Mouse (Mus musculus) mammary gland, adult 2 months (tissue): ENCODE measurements around the gene Dmrt3. TPM values are rescaled to one million over a fixed set of nuclear protein-coding genes. Genes with fewer than 3 reads are reported as not detected.

Source experiments
- polyA plus RNA-seq: library from polyadenylated mRNA; depleted of rRNA; stranded (reverse); fragments of >200 nt; gene quantifications from 2 replicates; pipeline ENCODE4 v1.2.3, GENCODE M21; 2012; ENCODE audit warnings: low replicate concordance; rRNA removed

Dmrt3 gene
- not detected in 2 replicates for polyA plus RNA-seq

GRCm38 (mm10) chr19:25610015-25610410, at the start of gene Dmrt3:
TSS of gene Dmrt3 (plus strand) at chr19:25610301.

DNA sequence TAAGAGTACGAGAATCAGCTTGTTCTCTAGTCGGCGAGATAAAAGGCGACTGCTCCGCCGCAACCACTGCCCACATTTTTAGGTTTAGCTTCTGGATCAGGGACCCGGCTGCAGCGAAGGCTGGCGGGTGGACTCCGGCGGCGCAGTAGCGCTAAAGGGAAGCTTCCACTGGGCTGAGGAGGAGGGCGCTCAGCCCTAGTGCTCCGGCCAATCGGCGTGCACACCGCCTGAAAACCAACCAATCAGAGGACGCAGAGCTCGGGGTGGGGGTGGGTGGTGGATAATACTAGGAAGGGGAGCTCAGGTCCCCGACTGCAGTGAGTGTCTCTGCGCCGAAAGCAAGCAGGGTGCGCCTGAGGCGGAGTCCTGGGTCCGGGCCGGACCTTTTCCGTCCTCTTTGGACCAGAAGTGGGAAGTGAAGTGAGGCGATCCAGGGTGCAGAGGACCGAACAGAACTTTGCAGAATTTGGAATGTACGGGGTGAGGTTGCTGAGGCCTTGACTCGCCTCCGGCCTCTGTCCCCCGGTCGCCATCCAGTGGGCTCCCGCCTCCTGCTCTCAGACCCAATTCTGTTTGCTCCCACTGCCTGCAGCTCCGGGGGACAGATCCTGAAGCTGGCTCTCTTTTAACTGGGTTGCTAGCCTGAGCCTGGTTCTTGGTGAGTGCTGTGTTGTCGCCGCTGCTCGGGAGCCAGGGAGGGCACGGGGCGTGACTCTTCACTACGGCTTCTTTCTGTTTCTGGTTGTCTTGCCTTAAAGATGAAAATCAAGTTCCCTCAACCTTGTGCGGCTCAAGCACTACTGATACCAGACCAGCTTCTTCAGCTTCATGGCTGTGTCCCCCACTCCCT, 62.2 kb downstream of the Dmrt3 start, which contains the start of gene Dmrt2:
Gene Dmrt2, plus strand, starts transcription at position 311 of the 850 bp plus-strand sequence.

Other genes with a start within 250 kb of the Dmrt3 start
- not detected in 2 replicates for gene Dmrt1, start 104.7 kb upstream of the Dmrt3 start, polyA plus RNA-seq
- gene Dmrt2, start 62.1 kb downstream of the Dmrt3 start, polyA plus RNA-seq: 23.6 and 43.1 TPM in 2 replicates